9 mouse cellular contexts compared by ENCODE assay signal in genomic region chr13:95777237-95777636, GRCm38 (mm10).
DNase-seq lines count a peak whose midpoint lies in the region; ATAC-seq lines count a peak whose summit lies in the region.
"Had no signal": no experiment of that assay in that cellular context is flagged by ENCODE, and none has a peak within 500 bp of the region (broad histone marks: within the 10 kb centered on the region; RNA-seq: fewer than 3 reads in every experiment).

No protein-coding gene starts in this region.

- no peaks in the 10 kb centered on the region for H3K36me3 ChIP-seq in hindbrain, embryonic 11.5 days (ENCODE audit: control insufficient read depth, insufficient read depth, low read length)
- no peaks in the 10 kb centered on the region for H3K36me3 ChIP-seq in hindbrain, embryonic 16.5 days (ENCODE audit: control insufficient read depth, insufficient read depth, low read length)
- H3K36me3 ChIP-seq in midbrain, embryonic 13.5 days, result no peaks in the 10 kb centered on the region
- H3K36me3 ChIP-seq: lung, embryonic 15.5 days had no signal

- H3K9me3 ChIP-seq in hindbrain, embryonic 11.5 days (ENCODE audit: control insufficient read depth, low read length), result no peaks in the 10 kb centered on the region
- no peaks in the 10 kb centered on the region for H3K9me3 ChIP-seq in hindbrain, embryonic 16.5 days (ENCODE audit: control insufficient read depth, low read length)
- H3K9me3 ChIP-seq in midbrain, embryonic 13.5 days, result no peaks in the 10 kb centered on the region
- H3K9me3 ChIP-seq: lung, embryonic 15.5 days had no signal

- H3K27ac ChIP-seq in hindbrain, embryonic 11.5 days (ENCODE audit: low read depth, low read length), result no peak overlapping the region
- no peak overlapping the region for H3K27ac ChIP-seq in hindbrain, embryonic 16.5 days (ENCODE audit: low read depth, low read length)
- no peak overlapping the region for H3K27ac ChIP-seq in midbrain, embryonic 13.5 days
- H3K27ac ChIP-seq: lung, embryonic 15.5 days had no signal

- no peak for ATAC-seq in hindbrain, embryonic 11.5 days (ENCODE audit: low FRiP score)
- ATAC-seq in hindbrain, embryonic 16.5 days, result no peak
- peak; percentile 53; the same call in 1 of the 2 replicates for ATAC-seq in midbrain, embryonic 13.5 days

- peaks cover 7% of the 10 kb centered on the region for H3K4me1 ChIP-seq in hindbrain, embryonic 11.5 days (replicated peaks; ENCODE audit: control insufficient read depth, insufficient read depth, low read length)
- H3K4me1 ChIP-seq in hindbrain, embryonic 16.5 days (ENCODE audit: control insufficient read depth, insufficient read depth, low read depth, low read length), result peaks cover 6% of the 10 kb centered on the region
- H3K4me1 ChIP-seq in midbrain, embryonic 13.5 days (replicated peaks), result peaks cover 21% of the 10 kb centered on the region

- H3K27me3 ChIP-seq in hindbrain, embryonic 11.5 days (ENCODE audit: control insufficient read depth, insufficient read depth, low read length), result no peaks in the 10 kb centered on the region
- no peaks in the 10 kb centered on the region for H3K27me3 ChIP-seq in hindbrain, embryonic 16.5 days (replicated peaks; ENCODE audit: control insufficient read depth, insufficient read depth, low read length)
- no peaks in the 10 kb centered on the region for H3K27me3 ChIP-seq in midbrain, embryonic 13.5 days
- H3K27me3 ChIP-seq: lung, embryonic 15.5 days had no signal

- 33% methylated on average over 2 of the region's 2 CpGs for WGBS in hindbrain, embryonic 11.5 days
- 37% methylated on average over 2 of the region's 2 CpGs for WGBS in hindbrain, embryonic 16.5 days
- 29% methylated on average over 2 of the region's 2 CpGs for WGBS in midbrain, embryonic 13.5 days

- DNase-seq in hindbrain, embryonic 11.5 days (ENCODE audit: low spot score), result peak; percentile 69
- peak; percentile 16 for DNase-seq in NIH3T3 (ENCODE audit: low read depth)
- DNase-seq in cerebellum, postnatal 14 days, result peak; percentile 55 to 59
- DNase-seq in gastrocnemius, postnatal 4 days (ENCODE audit: low spot score in 2 of 2), result peak; percentile 36 to 62
- DNase-seq in left cerebral cortex, postnatal 25 days (ENCODE audit: low spot score in 2 of 2), result peak; percentile 35 to 41
- DNase-seq in thymus, postnatal 0 days (ENCODE audit: low spot score), result peak; percentile 56

- intact Hi-C loops in left cerebral cortex, postnatal 25 days (cut with DNase I), result loop anchor here (2.0 to 5.0 kb wide), 2 partner anchors 116 to 175 kb away; no protein-coding TSS in a partner anchor

- no peak overlapping the region for H3K4me2 ChIP-seq in hindbrain, embryonic 11.5 days (replicated peaks; ENCODE audit: low read depth, low read length)
- no peak overlapping the region for H3K4me2 ChIP-seq in hindbrain, embryonic 16.5 days (ENCODE audit: low read length)
- no peak overlapping the region for H3K4me2 ChIP-seq in midbrain, embryonic 13.5 days (replicated peaks)
- H3K4me2 ChIP-seq: lung, embryonic 15.5 days had no signal

- no peak overlapping the region for H3K4me3 ChIP-seq in hindbrain, embryonic 11.5 days (ENCODE audit: low read depth, low read length)
- H3K4me3 ChIP-seq in hindbrain, embryonic 16.5 days (ENCODE audit: low read length), result no peak overlapping the region
- H3K4me3 ChIP-seq in midbrain, embryonic 13.5 days (replicated peaks), result no peak overlapping the region
- H3K4me3 ChIP-seq: lung, embryonic 15.5 days had no signal

- H3K9ac ChIP-seq in hindbrain, embryonic 11.5 days (ENCODE audit: low read depth, low read length), result no peak overlapping the region
- H3K9ac ChIP-seq in hindbrain, embryonic 16.5 days (ENCODE audit: low read depth, low read length), result no peak overlapping the region
- H3K9ac ChIP-seq in midbrain, embryonic 13.5 days (replicated peaks), result no peak overlapping the region
- H3K9ac ChIP-seq: lung, embryonic 15.5 days had no signal

Comparison
In these comparisons a context has a peak if more than half of its experiments do, and no peak if none do; other contexts are left out.
1. DNase-seq: peak in every context shown above with its lines; median percentile 69 in hindbrain, embryonic 11.5 days; 57 in cerebellum, postnatal 14 days; 56 in thymus, postnatal 0 days; 49 in gastrocnemius, postnatal 4 days; 38 in left cerebral cortex, postnatal 25 days; 16 in NIH3T3.